Mouse (Mus musculus): ENCODE measurements at regions not wholly inside any gene's neighbourhood (a gene's known extent, or its start where the extent isn't known, plus 50 kb on each side); places are given as distances from the start of the nearest gene placed in this dataset.
"Not testable (repeated sequence)": the region's sequence is repeated elsewhere in the genome, so short reads cannot be mapped to it uniquely, and the experiment has no call there.

GRCm38 (mm10) chr9:94107701-94108100 lies 430.2 kb downstream of the 1190002N15Rik start:
- not testable (repeated sequence) for ATAC-seq

GRCm38 (mm10) chr9:94104669-94105068 lies 433.2 kb downstream of the 1190002N15Rik start:
- no peak for ATAC-seq

GRCm38 (mm10) chr9:94101958-94102357 lies 435.9 kb downstream of the 1190002N15Rik start:
- ATAC-seq, result no peak

DNA sequence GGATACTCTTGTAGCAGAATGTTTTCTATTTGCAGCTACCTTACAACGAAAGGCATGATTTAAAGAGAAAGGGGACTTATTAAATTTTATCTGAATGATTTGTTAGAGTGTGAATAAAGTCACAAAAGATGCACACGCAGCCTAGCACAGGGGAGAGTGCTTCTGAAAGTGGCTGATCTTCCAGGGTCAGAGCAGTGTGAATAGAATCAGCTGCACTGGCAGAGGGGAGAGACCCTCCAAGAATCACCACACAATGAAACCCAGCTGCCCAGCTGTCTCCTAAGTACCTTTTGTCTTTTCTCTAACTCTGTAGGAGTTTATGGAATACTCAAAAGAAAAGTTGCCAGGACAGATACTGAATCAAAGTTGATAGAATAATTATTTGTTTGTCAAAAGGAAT lies 443.1 kb downstream of the 1190002N15Rik start:
- no peak for ATAC-seq

GRCm38 (mm10) chr9:94091658-94092225 lies 446.1 kb downstream of the 1190002N15Rik start:
- ATAC-seq, result no peak

GRCm38 (mm10) chr9:94089759-94090158 lies 448.1 kb downstream of the 1190002N15Rik start:
- no peak for ATAC-seq

DNA sequence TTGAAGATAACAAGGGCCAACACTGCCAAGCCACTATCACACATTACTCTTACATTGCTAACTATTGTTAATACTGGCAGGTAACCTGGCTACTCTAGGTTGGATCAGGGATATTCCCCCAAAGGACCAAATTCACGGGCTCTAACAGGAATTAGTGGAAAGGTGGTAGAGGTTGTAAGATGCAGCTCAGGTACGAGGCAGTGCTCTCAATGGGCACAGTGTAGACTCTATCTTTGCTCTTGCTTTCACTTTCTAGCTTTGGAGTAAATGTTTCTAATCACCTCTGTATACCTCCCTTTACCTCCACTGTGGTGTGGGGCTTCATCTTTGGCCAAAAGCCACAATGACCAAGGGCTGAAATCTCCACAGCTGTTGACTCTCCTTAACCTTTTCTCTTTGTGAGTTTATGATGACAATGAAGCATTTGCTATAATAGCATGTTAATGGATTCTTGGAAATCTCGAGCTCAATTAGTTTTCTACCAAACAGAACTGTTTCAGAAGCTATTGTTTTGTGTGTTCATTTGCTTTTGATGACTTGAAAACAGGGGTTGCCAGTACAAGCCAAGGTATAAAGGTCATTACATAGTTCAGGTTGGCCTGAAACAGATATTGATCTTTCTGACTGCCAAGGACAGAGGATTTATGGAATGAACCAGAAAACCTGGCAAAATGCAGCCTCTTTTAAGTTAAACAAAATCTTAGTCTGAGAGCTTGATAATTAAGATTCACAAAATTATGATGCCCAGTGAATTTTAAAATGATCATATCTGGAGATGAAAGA lies 454.1 kb downstream of the 1190002N15Rik start:
- ATAC-seq, result no peak

GRCm38 (mm10) chr9:94074904-94075303 lies 463.0 kb downstream of the 1190002N15Rik start:
- no peak for ATAC-seq

GRCm38 (mm10) chr9:94067121-94067520 lies 470.8 kb downstream of the 1190002N15Rik start:
- ATAC-seq, result no peak

DNA sequence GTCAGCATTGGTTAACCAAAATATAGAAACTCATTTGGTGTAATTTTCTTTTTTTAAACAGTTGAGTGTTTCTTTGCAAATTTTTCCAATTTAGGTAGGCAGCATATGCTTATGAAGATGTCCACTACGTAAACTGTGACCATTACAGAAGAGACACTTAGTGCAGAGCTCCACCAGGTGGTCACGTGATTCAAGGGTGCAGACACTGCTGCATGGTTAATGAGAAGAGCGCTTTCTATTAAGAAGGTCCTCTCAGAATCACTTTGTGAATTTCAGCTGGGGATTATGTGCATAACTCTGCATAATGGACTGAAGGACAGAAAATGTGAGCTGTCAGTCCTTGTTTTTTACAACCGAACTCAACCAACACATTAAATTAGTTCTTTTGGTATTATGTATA lies 484.7 kb downstream of the 1190002N15Rik start:
- no peak for ATAC-seq

DNA sequence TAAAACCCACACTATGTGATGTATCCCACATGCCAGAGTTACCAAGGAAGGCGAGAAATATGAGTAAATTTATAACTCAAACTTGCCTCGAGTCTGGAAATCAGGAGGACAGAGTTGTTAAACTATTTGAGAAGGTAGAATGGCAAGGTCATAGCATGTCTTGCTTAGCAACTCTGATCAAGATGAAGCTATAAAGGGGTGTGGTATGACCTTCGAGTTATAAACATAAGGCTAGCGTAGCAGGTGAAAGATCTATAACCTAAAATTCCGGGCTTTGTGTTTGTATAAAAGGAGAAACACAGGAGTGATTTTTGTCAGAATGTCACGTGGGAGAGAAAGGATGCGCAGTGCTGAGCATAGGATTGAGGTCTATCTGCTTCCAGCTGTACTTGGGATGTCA lies 490.0 kb downstream of the 1190002N15Rik start:
- ATAC-seq, result no peak

- no peak for ATAC-seq
These were observed 492.3 kb downstream of the 1190002N15Rik start for GRCm38 (mm10) chr9:94045462-94046126.

GRCm38 (mm10) chr9:94023761-94024160 lies 514.1 kb downstream of the 1190002N15Rik start:
- ATAC-seq, result no peak

DNA sequence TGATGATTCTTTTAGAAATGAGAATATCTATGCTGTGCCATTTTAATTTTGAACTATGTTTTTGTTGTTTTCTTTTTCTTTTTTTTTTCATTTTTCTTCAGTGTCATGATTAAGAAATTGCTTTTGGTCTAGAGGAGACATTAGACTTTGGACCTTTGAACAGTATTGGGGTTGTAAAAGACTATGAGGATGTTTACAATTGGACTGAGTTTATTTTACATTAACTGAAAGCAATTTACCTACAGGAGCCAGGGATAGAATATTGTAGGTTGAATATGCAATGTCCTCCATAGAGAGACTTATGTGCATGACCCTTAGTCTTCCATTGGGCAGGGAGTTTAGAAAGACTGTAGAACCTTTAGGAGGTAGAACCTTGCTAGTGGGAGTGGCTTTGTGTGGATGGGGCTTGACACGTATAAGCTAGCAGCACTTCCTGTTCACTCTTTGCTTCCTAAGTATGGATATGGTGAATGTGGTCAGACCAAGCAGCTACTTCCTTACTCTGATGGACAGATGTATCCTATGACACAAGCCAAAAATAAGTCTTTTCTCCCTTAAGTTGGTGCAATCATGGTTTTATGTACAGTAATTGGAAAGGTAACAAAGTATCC lies 516.5 kb downstream of the 1190002N15Rik start:
- ATAC-seq, result no peak

- no peak for ATAC-seq
These were observed 521.0 kb downstream of the 1190002N15Rik start for GRCm38 (mm10) chr9:94016747-94017487.

- ATAC-seq, result no peak
These were observed 545.7 kb downstream of the 1190002N15Rik start for GRCm38 (mm10) chr9:93992216-93992615.

- no peak for ATAC-seq
These were observed 546.7 kb downstream of the 1190002N15Rik start for GRCm38 (mm10) chr9:93991141-93991540.

- no peak for ATAC-seq
These were observed 556.7 kb downstream of the 1190002N15Rik start for GRCm38 (mm10) chr9:93981136-93981535.

DNA sequence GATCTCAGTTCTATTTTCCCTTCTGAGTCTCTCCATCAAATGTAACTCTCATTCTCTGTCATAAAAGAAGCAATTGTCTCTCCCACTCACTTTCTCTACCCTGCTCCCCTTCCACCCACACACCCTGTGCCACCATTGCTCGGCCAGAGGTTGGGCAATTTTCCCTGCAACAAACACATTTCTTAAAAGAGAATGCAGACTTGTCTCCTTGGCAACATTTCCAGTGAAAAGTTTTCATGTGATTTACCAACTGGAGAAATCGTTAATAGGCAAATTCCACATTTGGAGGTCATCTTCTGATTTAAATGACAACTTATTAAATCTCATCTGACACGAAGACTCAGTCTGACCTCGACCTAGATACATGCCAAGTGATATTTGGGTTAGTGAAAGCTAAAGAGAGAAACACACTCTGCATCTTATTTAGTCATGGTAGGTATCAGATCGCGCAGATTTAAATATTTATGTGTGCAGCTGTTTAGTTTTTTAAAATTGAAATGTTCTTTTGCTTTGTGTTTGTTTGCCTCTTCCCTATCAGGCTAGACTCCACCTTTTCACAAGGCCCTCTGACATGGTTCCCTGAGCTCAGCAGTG lies 568.1 kb downstream of the 1190002N15Rik start:
- ATAC-seq, result no peak

GRCm38 (mm10) chr9:93969118-93969517 lies 568.8 kb downstream of the 1190002N15Rik start:
- ATAC-seq, result no peak

DNA sequence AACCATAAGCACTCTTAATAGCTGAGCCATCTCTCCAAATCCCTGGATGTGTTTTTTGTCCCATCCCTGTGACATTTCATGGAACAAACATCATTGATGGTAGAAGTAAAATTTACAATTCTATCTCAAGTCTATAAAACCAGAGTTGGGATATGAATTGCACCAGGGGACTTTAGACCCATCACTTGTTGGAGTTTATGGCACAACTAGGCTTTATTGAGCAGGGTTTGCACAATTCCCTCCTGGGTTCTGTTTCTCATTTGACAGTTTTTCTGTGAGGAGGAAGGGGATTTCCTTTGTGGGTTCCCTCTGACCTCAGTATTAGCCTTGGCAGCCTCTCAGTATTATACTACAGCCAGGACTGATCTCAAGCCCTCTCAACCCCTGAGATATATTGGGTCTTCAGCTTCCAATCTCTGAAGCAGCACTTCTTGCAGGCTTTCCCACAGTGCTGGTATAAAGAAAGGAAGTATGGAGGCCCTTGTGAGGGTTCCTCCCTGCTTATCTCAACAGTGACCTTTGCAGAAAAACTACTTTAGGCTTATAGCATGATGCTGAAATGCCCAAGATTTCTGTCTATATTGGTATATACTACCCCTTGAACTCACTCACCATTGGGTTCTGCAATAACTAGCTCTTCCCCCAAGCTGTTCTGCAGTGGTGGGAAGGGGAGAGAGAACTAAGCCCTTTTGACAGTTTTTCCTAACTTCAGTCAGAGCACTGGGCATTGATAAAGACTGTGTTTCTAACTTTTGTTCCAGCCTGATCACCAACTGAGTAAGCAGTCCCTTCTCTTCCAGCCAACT lies 582.4 kb downstream of the 1190002N15Rik start:
- no peak for ATAC-seq
